Mouse (Mus musculus): ENCODE measurements around the gene Cenpp. TPM values are rescaled to one million over a fixed set of nuclear protein-coding genes. Genes with fewer than 3 reads are reported as not detected.

The Cenpp gene
- 77.5 and 87.2 TPM in 2 replicates for total RNA-seq (2015; ENCODE audit: low replicate concordance)
- total RNA-seq (2017; ENCODE audit: low replicate concordance) = 75.9 and 127 TPM in 2 replicates

- peak; percentile 93 for ATAC-seq (replicated peaks; ENCODE audit: low FRiP score, poor library complexity, severe bottlenecking)
These were observed at the start of gene Cenpp, which contains the start of gene Nol8 for GRCm38 (mm10) chr13:49652481-49653179. TSS of gene Cenpp (minus strand) at chr13:49652785. TSS of gene Nol8 (plus strand) at chr13:49653078.

- ATAC-seq (replicated peaks; ENCODE audit: low FRiP score, poor library complexity, severe bottlenecking) = no peak
These were observed 38.5 kb upstream of the Cenpp start for GRCm38 (mm10) chr13:49691056-49691455.

GRCm38 (mm10) chr13:49684266-49684665 lies 31.7 kb upstream of the Cenpp start:
- no peak for ATAC-seq (replicated peaks; ENCODE audit: low FRiP score, poor library complexity, severe bottlenecking)

GRCm38 (mm10) chr13:49682233-49682846 lies 29.8 kb upstream of the Cenpp start:
- ATAC-seq (replicated peaks; ENCODE audit: low FRiP score, poor library complexity, severe bottlenecking) = peak; percentile 26; the same call in 1 of the 2 replicates

GRCm38 (mm10) chr13:49681351-49682232 lies 29.0 kb upstream of the Cenpp start, which contains the start of gene Iars:
TSS of gene Iars (plus strand) at chr13:49682100.
- ATAC-seq (replicated peaks; ENCODE audit: low FRiP score, poor library complexity, severe bottlenecking) = peak; percentile 99

- no peak for ATAC-seq (replicated peaks; ENCODE audit: low FRiP score, poor library complexity, severe bottlenecking)
These were observed 25.2 kb upstream of the Cenpp start for GRCm38 (mm10) chr13:49677793-49678192.

GRCm38 (mm10) chr13:49653180-49653541 lies 576 bp upstream of the Cenpp start:
- peak; percentile 66 for ATAC-seq (replicated peaks; ENCODE audit: low FRiP score, poor library complexity, severe bottlenecking)

- ATAC-seq (replicated peaks; ENCODE audit: low FRiP score, poor library complexity, severe bottlenecking) = no peak
These were observed 719 bp downstream of the Cenpp start for GRCm38 (mm10) chr13:49651781-49652351.

GRCm38 (mm10) chr13:49651136-49651535 lies 1.4 kb downstream of the Cenpp start:
- no peak for ATAC-seq (replicated peaks; ENCODE audit: low FRiP score, poor library complexity, severe bottlenecking)

GRCm38 (mm10) chr13:49646019-49646418 lies 6.6 kb downstream of the Cenpp start:
- ATAC-seq (replicated peaks; ENCODE audit: low FRiP score, poor library complexity, severe bottlenecking) = no peak

- no peak for ATAC-seq (replicated peaks; ENCODE audit: low FRiP score, poor library complexity, severe bottlenecking)
These were observed 7.7 kb downstream of the Cenpp start for GRCm38 (mm10) chr13:49644731-49645529.

GRCm38 (mm10) chr13:49643669-49644362 lies 8.8 kb downstream of the Cenpp start:
- ATAC-seq (replicated peaks; ENCODE audit: low FRiP score, poor library complexity, severe bottlenecking) = no peak

GRCm38 (mm10) chr13:49642650-49643049 lies 9.9 kb downstream of the Cenpp start:
- ATAC-seq (replicated peaks; ENCODE audit: low FRiP score, poor library complexity, severe bottlenecking) = no peak

- 0 out of 2 replicates have a peak, but pooled peaks have one; percentile 54 for ATAC-seq (replicated peaks; ENCODE audit: low FRiP score, poor library complexity, severe bottlenecking)
These were observed 12.6 kb downstream of the Cenpp start for GRCm38 (mm10) chr13:49639965-49640364.

- no peak for ATAC-seq (replicated peaks; ENCODE audit: low FRiP score, poor library complexity, severe bottlenecking)
These were observed 23.5 kb downstream of the Cenpp start for GRCm38 (mm10) chr13:49629076-49629475.

GRCm38 (mm10) chr13:49628167-49628566 lies 24.4 kb downstream of the Cenpp start:
- ATAC-seq (replicated peaks; ENCODE audit: low FRiP score, poor library complexity, severe bottlenecking) = no peak

GRCm38 (mm10) chr13:49623216-49623615 lies 29.4 kb downstream of the Cenpp start:
- ATAC-seq (replicated peaks; ENCODE audit: low FRiP score, poor library complexity, severe bottlenecking) = no peak

- ATAC-seq (replicated peaks; ENCODE audit: low FRiP score, poor library complexity, severe bottlenecking) = peak; percentile 50; the same call in 1 of the 2 replicates
These were observed 34.2 kb downstream of the Cenpp start for GRCm38 (mm10) chr13:49618365-49618764.
